Mouse (Mus musculus) cerebellum, adult 18-20 months (tissue): Measurements from ENCODE around the gene Prss57.

Experiments
- DNase-seq, 2 experiments: peaks; one replicate each; pipeline ENCODE4 v3.0.0; 2021

Prss57 gene

GRCm38 (mm10) chr10:79754856-79755516, 35.8 kb downstream of the Prss57 start, which contains the start of gene Fgf22:
Fgf22 (plus strand) TSS chr10:79755076.
- DNase-seq: peak; percentile 88 to 92

GRCm38 (mm10) chr10:79748496-79748895, 42.3 kb downstream of the Prss57 start:
- DNase-seq: peak in 1 of 2 experiments; percentile 11

GRCm38 (mm10) chr10:79746774-79747151, 44.0 kb downstream of the Prss57 start:
- no peak for DNase-seq

GRCm38 (mm10) chr10:79745898-79746773, 44.6 kb downstream of the Prss57 start, which contains the start of gene Polrmt:
Polrmt (minus strand) TSS chr10:79746581.
- peak; percentile 96 to 97 for DNase-seq

GRCm38 (mm10) chr10:79745411-79745810, 45.4 kb downstream of the Prss57 start:
- no peak for DNase-seq

- peak; percentile 64 to 77 for DNase-seq
Measured at GRCm38 (mm10) chr10:79743650-79744365, 47.0 kb downstream of the Prss57 start.

GRCm38 (mm10) chr10:79743161-79743560, 47.6 kb downstream of the Prss57 start:
- peak in 1 of 2 experiments; percentile 47 for DNase-seq

GRCm38 (mm10) chr10:79740863-79741262, 49.9 kb downstream of the Prss57 start:
- no peak for DNase-seq

GRCm38 (mm10) chr10:79739234-79739633, 51.5 kb downstream of the Prss57 start:
- DNase-seq: no peak

GRCm38 (mm10) chr10:79738259-79738658, 52.5 kb downstream of the Prss57 start:
- no peak for DNase-seq

- DNase-seq: peak in 1 of 2 experiments; percentile 54
Measured at GRCm38 (mm10) chr10:79736706-79737105, 54.1 kb downstream of the Prss57 start.

- DNase-seq: no peak
Measured at GRCm38 (mm10) chr10:79735361-79735760, 55.4 kb downstream of the Prss57 start.

- no peak for DNase-seq
Measured at GRCm38 (mm10) chr10:79733847-79734246, 56.9 kb downstream of the Prss57 start.

- DNase-seq: peak; percentile 49 to 60
Measured at GRCm38 (mm10) chr10:79732500-79732899, 58.3 kb downstream of the Prss57 start.
